ENCODE assay signal across 13 mouse cellular contexts in the genomic region with DNA sequence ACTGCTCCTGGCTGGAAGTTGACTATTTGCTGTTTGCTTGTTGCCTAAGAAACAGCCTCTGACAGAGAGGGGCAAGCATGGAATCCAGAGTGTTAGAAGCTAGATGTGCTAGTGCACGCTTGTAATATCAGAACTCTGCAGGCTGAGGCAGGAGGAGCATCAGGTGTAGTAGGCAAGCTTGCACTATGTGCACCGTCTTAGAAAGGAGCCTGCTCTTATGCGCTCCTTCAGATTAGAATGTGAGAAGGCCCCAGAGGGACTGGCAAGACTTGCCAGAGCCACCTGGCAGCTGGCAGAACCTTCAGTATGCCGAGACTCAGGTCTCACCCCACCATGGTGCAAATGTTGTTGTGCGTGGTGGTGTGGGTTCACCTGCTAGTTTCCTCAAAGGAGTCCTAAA. TPM values are rescaled to one million over a fixed set of nuclear protein-coding genes. Genes with fewer than 3 reads are reported as not detected.
DNase-seq lines count a peak whose midpoint lies in the region; ATAC-seq and TF ChIP-seq lines count a peak whose summit lies in the region.
"Had no signal": no experiment of that assay in that cellular context is flagged by ENCODE, and none has a peak within 500 bp of the region (broad histone marks: within the 10 kb centered on the region; RNA-seq: fewer than 3 reads in every experiment).

No protein-coding gene starts in this region.

- 0 out of 2 replicates have a peak overlapping the region, but pooled peaks have one; percentile 75 for H3K4me2 ChIP-seq in hindbrain, embryonic 12.5 days (replicated peaks)
- H3K4me2 ChIP-seq in hindbrain, embryonic 13.5 days = no peak overlapping the region
- H3K4me2 ChIP-seq in neural tube, embryonic 15.5 days = 0 out of 2 replicates have a peak overlapping the region, but pooled peaks have one; percentile 2

- H3K4me1 ChIP-seq in hindbrain, embryonic 12.5 days = peaks cover 21% of the 10 kb centered on the region
- peaks cover 43% of the 10 kb centered on the region for H3K4me1 ChIP-seq in hindbrain, embryonic 13.5 days (replicated peaks)
- peaks cover 2 to 7% of the 10 kb centered on the region in 2 experiments for H3K4me1 ChIP-seq in MEL (ENCODE audit: control insufficient read depth in 1 of 2, insufficient read depth in 2 of 2, low read length in 2 of 2)
- H3K4me1 ChIP-seq in neural tube, embryonic 15.5 days = peaks cover 35% of the 10 kb centered on the region

- no peak for TF ChIP-seq POLR2A in MEL (IDR thresholded peaks at IDR 0.05; ENCODE audit: control insufficient read depth in 1 of 2, insufficient read depth in 1 of 2, low read depth in 1 of 2, low read length in 2 of 2, poor library complexity in 1 of 2)

- 95% methylated on average over 5 of the region's 5 CpGs for WGBS in hindbrain, embryonic 12.5 days
- 94% methylated on average over 5 of the region's 5 CpGs for WGBS in hindbrain, embryonic 13.5 days
- WGBS in neural tube, embryonic 15.5 days = 90% methylated on average over 5 of the region's 5 CpGs

- DNase-seq in MEL (ENCODE audit: low read depth, low spot score) = no peak
- DNase-seq in induced T-regulatory cell, adult 2 months (ENCODE audit: low read depth) = peak; percentile 35
- no peak for DNase-seq in embryo, embryonic 9.5 days (ENCODE audit: extremely low spot score)
- DNase-seq in urinary bladder, postnatal 36 days (ENCODE audit: low spot score in 2 of 2) = no peak
- DNase-seq in embryo, embryonic 10 days (ENCODE audit: low spot score) = no peak
- DNase-seq: adrenal gland, postnatal 36 days; embryo, embryonic 11 days had no signal

- H3K4me3 ChIP-seq in hindbrain, embryonic 12.5 days = no peak overlapping the region
- H3K4me3 ChIP-seq in hindbrain, embryonic 13.5 days = no peak overlapping the region
- H3K4me3 ChIP-seq in MEL (ENCODE audit: control insufficient read depth in 1 of 2, insufficient read depth in 1 of 2, low read depth in 2 of 2, low read length in 2 of 2) = peak overlapping the region in 1 of 2 experiments; percentile 80; a peak in 1 of 4 replicates
- H3K4me3 ChIP-seq in neural tube, embryonic 15.5 days (replicated peaks) = no peak overlapping the region

- TF ChIP-seq CTCF in MEL (IDR thresholded peaks at IDR 0.05 in 2 of 3, conservative IDR thresholded peaks at IDR 0.05 in 1 of 3; ENCODE audit: control insufficient read depth in 1 of 3, insufficient read depth in 1 of 3, low read depth in 2 of 3, low read length in 3 of 3, poor library complexity in 1 of 3, severe bottlenecking in 1 of 3) = no peak

- no peaks in the 10 kb centered on the region for H3K9me3 ChIP-seq in hindbrain, embryonic 12.5 days (replicated peaks)
- H3K9me3 ChIP-seq in hindbrain, embryonic 13.5 days = no peaks in the 10 kb centered on the region
- no peaks in the 10 kb centered on the region for H3K9me3 ChIP-seq in MEL (replicated peaks; ENCODE audit: insufficient read depth, low read length)
- no peaks in the 10 kb centered on the region for H3K9me3 ChIP-seq in neural tube, embryonic 15.5 days (replicated peaks)

- no peak for TF ChIP-seq EP300 in MEL (IDR thresholded peaks at IDR 0.05; ENCODE audit: low read depth in 1 of 2, low read length in 2 of 2)

- no peak for TF ChIP-seq RAD21 in MEL (IDR thresholded peaks at IDR 0.05; ENCODE audit: low read depth, low read length)

- no peak overlapping the region for H3K27ac ChIP-seq in hindbrain, embryonic 12.5 days
- H3K27ac ChIP-seq in hindbrain, embryonic 13.5 days = no peak overlapping the region
- peak overlapping the region; percentile 2; the same call in 1 of the 2 replicates for H3K27ac ChIP-seq in MEL (ENCODE audit: control insufficient read depth, low read depth, low read length)
- H3K27ac ChIP-seq in neural tube, embryonic 15.5 days (replicated peaks) = no peak overlapping the region

- ATAC-seq in hindbrain, embryonic 12.5 days (ENCODE audit: low FRiP score) = no peak
- no peak for ATAC-seq in hindbrain, embryonic 13.5 days (ENCODE audit: low FRiP score)
- ATAC-seq in neural tube, embryonic 15.5 days (ENCODE audit: low FRiP score) = no peak

- H3K9ac ChIP-seq in hindbrain, embryonic 12.5 days = no peak overlapping the region
- no peak overlapping the region for H3K9ac ChIP-seq in hindbrain, embryonic 13.5 days
- H3K9ac ChIP-seq in MEL (ENCODE audit: control insufficient read depth, low read depth, low read length, poor library complexity, severe bottlenecking) = no peak overlapping the region
- H3K9ac ChIP-seq in neural tube, embryonic 15.5 days (replicated peaks) = no peak overlapping the region

- H3K79me2 ChIP-seq in MEL (ENCODE audit: control insufficient read depth, insufficient read depth, low read length, poor library complexity) = peaks cover 15% of the 10 kb centered on the region

- H3K36me3 ChIP-seq in hindbrain, embryonic 12.5 days = peaks cover 16% of the 10 kb centered on the region
- peaks cover 20% of the 10 kb centered on the region; the same call in 1 of the 2 replicates for H3K36me3 ChIP-seq in hindbrain, embryonic 13.5 days
- peaks cover 9% of the 10 kb centered on the region in 2 experiments; a peak in 3 of 4 replicates for H3K36me3 ChIP-seq in MEL (ENCODE audit: control insufficient read depth in 1 of 2, insufficient read depth in 2 of 2, low read length in 2 of 2)
- H3K36me3 ChIP-seq in neural tube, embryonic 15.5 days = peaks cover 7% of the 10 kb centered on the region; the same call in 1 of the 2 replicates

- no peaks in the 10 kb centered on the region for H3K27me3 ChIP-seq in hindbrain, embryonic 12.5 days
- H3K27me3 ChIP-seq in hindbrain, embryonic 13.5 days = no peaks in the 10 kb centered on the region
- no peaks in the 10 kb centered on the region for H3K27me3 ChIP-seq in MEL (ENCODE audit: control insufficient read depth in 1 of 2, insufficient read depth in 2 of 2, low read length in 2 of 2)
- no peaks in the 10 kb centered on the region for H3K27me3 ChIP-seq in neural tube, embryonic 15.5 days (replicated peaks)

TF ChIP-seq in MEL, 35 proteins besides CTCF, POLR2A, EP300 and RAD21:
- no peak for TF ChIP-seq KAT2A (conservative IDR thresholded peaks at IDR 0.05; ENCODE audit: low read depth, low read length)
- TF ChIP-seq MYC (IDR thresholded peaks at IDR 0.05; ENCODE audit: low read depth, low read length) = no peak
- no peak for TF ChIP-seq TBP (IDR thresholded peaks at IDR 0.05; ENCODE audit: low read depth, low read length)
- no peak for TF ChIP-seq ZNF384 (IDR thresholded peaks at IDR 0.05; ENCODE audit: low read depth, low read length)

RNA-seq across cellular contexts. Expression of gene Mgat1, which starts 8.1 kb away (rescaled TPM):
- polyA plus RNA-seq in hindbrain, embryonic 12.5 days (2016; fragmentation: Nextera tagmentation; extraction: Ambion mirVana) = 42.5 and 43.2 TPM in 2 replicates
- 31.0 and 34.0 TPM in 2 replicates for polyA plus RNA-seq in hindbrain, embryonic 13.5 days (2015; fragmentation: Nextera tagmentation; extraction: Ambion mirVana)
- 41.1 and 41.9 TPM in 2 replicates for total RNA-seq in MEL (2012; rRNA removed)
- polyA plus RNA-seq in MEL (2012; ENCODE audit: insufficient read depth in 1 of 2, insufficient read length in 2 of 2, low read depth in 1 of 2, low replicate concordance in 2 of 2, missing spikeins in 1 of 2) = 10 to 100 TPM in 1 of 2 experiments, not detected in 1; 44.3 TPM
- polyA plus RNA-seq in neural tube, embryonic 15.5 days (2015; fragmentation: Nextera tagmentation; extraction: Ambion mirVana) = 34.0 and 46.2 TPM in 2 replicates

RNA-seq across cellular contexts. Expression of gene Olfr1393, which starts 26.1 kb away (rescaled TPM):
- not detected in 2 replicates for polyA plus RNA-seq in hindbrain, embryonic 12.5 days (2016; fragmentation: Nextera tagmentation; extraction: Ambion mirVana)
- polyA plus RNA-seq in hindbrain, embryonic 13.5 days (2015; fragmentation: Nextera tagmentation; extraction: Ambion mirVana) = 0.22 TPM in 1 of 2 replicates, not detected in the other
- not detected in 2 replicates for total RNA-seq in MEL (2012; rRNA removed)
- polyA plus RNA-seq in MEL (2012; ENCODE audit: insufficient read depth in 1 of 2, insufficient read length in 2 of 2, low read depth in 1 of 2, low replicate concordance in 2 of 2, missing spikeins in 1 of 2) = not detected
- polyA plus RNA-seq in neural tube, embryonic 15.5 days (2015; fragmentation: Nextera tagmentation; extraction: Ambion mirVana) = not detected in 2 replicates
- total RNA-seq: adrenal gland, postnatal 36 days; granulocyte monocyte progenitor cell, adult 5-6 weeks; layer of hippocampus, postnatal 25 days; monocyte, adult 5-6 weeks had no signal

RNA-seq across cellular contexts. Expression of gene Olfr1392, which starts 33.0 kb away (rescaled TPM):
- not detected in 2 replicates for polyA plus RNA-seq in hindbrain, embryonic 12.5 days (2016; fragmentation: Nextera tagmentation; extraction: Ambion mirVana)
- not detected in 2 replicates for polyA plus RNA-seq in hindbrain, embryonic 13.5 days (2015; fragmentation: Nextera tagmentation; extraction: Ambion mirVana)
- total RNA-seq in MEL (2012; rRNA removed) = not detected in 2 replicates
- polyA plus RNA-seq in MEL (2012; ENCODE audit: insufficient read depth in 1 of 2, insufficient read length in 2 of 2, low read depth in 1 of 2, low replicate concordance in 2 of 2, missing spikeins in 1 of 2) = not detected
- not detected in 2 replicates for polyA plus RNA-seq in neural tube, embryonic 15.5 days (2015; fragmentation: Nextera tagmentation; extraction: Ambion mirVana)
- total RNA-seq: adrenal gland, postnatal 36 days; granulocyte monocyte progenitor cell, adult 5-6 weeks; layer of hippocampus, postnatal 25 days; monocyte, adult 5-6 weeks had no signal

RNA-seq across cellular contexts. Expression of gene Zfp62, which starts 49.0 kb away (rescaled TPM):
- 55.3 and 62.5 TPM in 2 replicates for polyA plus RNA-seq in hindbrain, embryonic 12.5 days (2016; fragmentation: Nextera tagmentation; extraction: Ambion mirVana)
- polyA plus RNA-seq in hindbrain, embryonic 13.5 days (2015; fragmentation: Nextera tagmentation; extraction: Ambion mirVana) = 53.4 and 54.6 TPM in 2 replicates
- 30.8 and 31.8 TPM in 2 replicates for total RNA-seq in MEL (2012; rRNA removed)
- polyA plus RNA-seq in MEL (2012; ENCODE audit: insufficient read depth in 1 of 2, insufficient read length in 2 of 2, low read depth in 1 of 2, low replicate concordance in 2 of 2, missing spikeins in 1 of 2) = 100 to 1,000 TPM in 1 of 2 experiments, 10 to 100 TPM in 1; 16.7 to 132 TPM
- polyA plus RNA-seq in neural tube, embryonic 15.5 days (2015; fragmentation: Nextera tagmentation; extraction: Ambion mirVana) = 33.6 and 38.2 TPM in 2 replicates

RNA-seq across cellular contexts. Expression of gene Olfr10, which starts 52.5 kb away (rescaled TPM):
- not detected in 2 replicates for polyA plus RNA-seq in hindbrain, embryonic 12.5 days (2016; fragmentation: Nextera tagmentation; extraction: Ambion mirVana)
- polyA plus RNA-seq in hindbrain, embryonic 13.5 days (2015; fragmentation: Nextera tagmentation; extraction: Ambion mirVana) = not detected in 2 replicates
- not detected in 2 replicates for total RNA-seq in MEL (2012; rRNA removed)
- not detected for polyA plus RNA-seq in MEL (2012; ENCODE audit: insufficient read depth in 1 of 2, insufficient read length in 2 of 2, low read depth in 1 of 2, low replicate concordance in 2 of 2, missing spikeins in 1 of 2)
- polyA plus RNA-seq in neural tube, embryonic 15.5 days (2015; fragmentation: Nextera tagmentation; extraction: Ambion mirVana) = not detected in 2 replicates
- total RNA-seq: adrenal gland, postnatal 36 days; granulocyte monocyte progenitor cell, adult 5-6 weeks; layer of hippocampus, postnatal 25 days; monocyte, adult 5-6 weeks had no signal
